Mouse (Mus musculus) cerebellum, postnatal 4 days (tissue): ENCODE data around the gene Man1c1.

ENCODE experiments used
- DNase-seq, 2 experiments: peaks; one replicate each; pipeline ENCODE4 v3.0.0; 2022; ENCODE audit warnings: low spot score in 2 of 2, mixed read lengths in 1 of 2

The Man1c1 gene

GRCm38 (mm10) chr4:134604472-134604871 is 99.6 kb downstream of the Man1c1 start:
- no peak for DNase-seq

- DNase-seq = no peak
Measured at GRCm38 (mm10) chr4:134603553-134603952, 100.5 kb downstream of the Man1c1 start.

GRCm38 (mm10) chr4:134602610-134603009 is 101.5 kb downstream of the Man1c1 start:
- no peak for DNase-seq

GRCm38 (mm10) chr4:134601981-134602380 is 102.1 kb downstream of the Man1c1 start:
- DNase-seq = no peak

- DNase-seq = no peak
Measured at GRCm38 (mm10) chr4:134601404-134601803, 102.7 kb downstream of the Man1c1 start.

- no peak for DNase-seq
Measured at GRCm38 (mm10) chr4:134600777-134601176, 103.3 kb downstream of the Man1c1 start.

- DNase-seq = no peak
Measured at GRCm38 (mm10) chr4:134600060-134600459, 104.0 kb downstream of the Man1c1 start.

GRCm38 (mm10) chr4:134596816-134597692 is 107.0 kb downstream of the Man1c1 start:
- no peak for DNase-seq

- DNase-seq = no peak
Measured at GRCm38 (mm10) chr4:134594731-134595439, 109.2 kb downstream of the Man1c1 start.

GRCm38 (mm10) chr4:134592442-134592841 is 111.6 kb downstream of the Man1c1 start:
- no peak for DNase-seq

- peak; percentile 59 to 90 for DNase-seq
Measured at GRCm38 (mm10) chr4:134591506-134592061, 112.5 kb downstream of the Man1c1 start.

- no peak for DNase-seq
Measured at GRCm38 (mm10) chr4:134590227-134590926, 113.7 kb downstream of the Man1c1 start.

- DNase-seq = no peak
Measured at GRCm38 (mm10) chr4:134589786-134590185, 114.3 kb downstream of the Man1c1 start.

GRCm38 (mm10) chr4:134588951-134589350 is 115.1 kb downstream of the Man1c1 start:
- DNase-seq = no peak

GRCm38 (mm10) chr4:134588287-134588686 is 115.8 kb downstream of the Man1c1 start:
- DNase-seq = no peak

GRCm38 (mm10) chr4:134587636-134588197 is 116.4 kb downstream of the Man1c1 start:
- no peak for DNase-seq

GRCm38 (mm10) chr4:134586631-134587030 is 117.5 kb downstream of the Man1c1 start:
- DNase-seq = no peak

GRCm38 (mm10) chr4:134586126-134586525 is 118.0 kb downstream of the Man1c1 start:
- no peak for DNase-seq

GRCm38 (mm10) chr4:134583513-134583912 is 120.6 kb downstream of the Man1c1 start:
- no peak for DNase-seq

GRCm38 (mm10) chr4:134581365-134581764 is 122.7 kb downstream of the Man1c1 start:
- DNase-seq = no peak

GRCm38 (mm10) chr4:134580351-134581148 is 123.5 kb downstream of the Man1c1 start:
- DNase-seq = peak in 1 of 2 experiments; percentile 68
